Mouse (Mus musculus) liver, adult 2 months (tissue): ENCODE data around the gene Thsd7b.
"Not testable (repeated sequence)": the region's sequence is repeated elsewhere in the genome, so short reads cannot be mapped to it uniquely, and the experiment has no call there.

Experiments
- CTCF ChIP-seq: fragments of 200-500 bp; IDR thresholded peaks from 2 replicates; pipeline ENCODE4 v1.5.1; 2011; ENCODE audit warnings: low read depth, low read length, control low read depth
- POLR2A ChIP-seq: fragments of 200-500 bp; IDR thresholded peaks from 2 replicates; pipeline ENCODE4 v1.6.1; 2011; ENCODE audit warnings: low read length, control low read depth; ENCODE audit not compliant: insufficient read depth; ENCODE audit errors: extremely low read depth

DNA sequence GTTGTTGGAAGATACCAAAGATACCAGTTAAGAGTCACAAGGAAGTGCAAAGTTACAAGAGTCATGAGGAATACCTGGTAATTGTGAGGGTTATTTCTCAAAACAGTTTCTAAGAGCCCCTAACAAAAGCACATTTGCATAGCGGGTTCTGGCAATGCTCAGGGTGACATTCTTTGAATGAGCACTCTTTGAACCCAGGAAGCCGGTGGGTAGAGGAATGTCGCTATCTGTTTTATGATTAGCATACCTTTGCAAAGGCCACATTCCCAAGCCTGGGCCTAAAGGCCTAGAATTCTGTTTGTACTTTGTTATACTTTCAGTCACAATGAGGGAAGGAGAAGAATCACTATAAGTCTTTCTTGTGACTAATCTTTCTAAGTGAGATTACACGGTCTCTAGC, 973.8 kb downstream of the Thsd7b start:
- not testable (repeated sequence) for TF ChIP-seq POLR2A, CTCF
